Mouse (Mus musculus) adrenal gland, adult 2 months (tissue): ENCODE data around the gene Lcp1. TPM values are rescaled to one million over a fixed set of nuclear protein-coding genes. Genes with fewer than 3 reads are reported as not detected.
"Not testable (repeated sequence)": the region's sequence is repeated elsewhere in the genome, so short reads cannot be mapped to it uniquely, and the experiment has no call there.

ENCODE experiments used
- DNase-seq: peaks from one replicate; pipeline ENCODE4 v3.0.0; 2021
- long read RNA-seq: library from polyadenylated mRNA; stranded (forward); transcript quantifications from one replicate; pipeline ENCODE4 v2.0.0, GENCODE M21; 2021
- polyA plus RNA-seq: library from polyadenylated mRNA; depleted of rRNA; stranded (reverse); fragments of >200 nt; gene quantifications from 2 replicates; pipeline ENCODE4 v1.2.3, GENCODE M21; 2012; rRNA removed
- total RNA-seq, 2 experiments: library from RNA; stranded (reverse); gene quantifications; 2 replicates each; pipeline ENCODE4 v1.2.3; 2021

Gene Lcp1
- total RNA-seq (10 to 100 TPM; 17.1 to 29.1 TPM), polyA plus RNA-seq (1.2 and 1.4 TPM in 2 replicates)
- long read RNA-seq, partial matches to known transcripts = 13 of 14 reads
- long read RNA-seq, other reads (novel, unspliced or antisense) = 0 of 14 reads

GRCm38 (mm10) chr14:75130501-75131318 lies at the start of gene Lcp1, which contains the start of gene Lrrc63:
Lcp1 (plus strand) TSS chr14:75131101.
Lrrc63 (minus strand) TSS chr14:75130881.
- peak; percentile 90 for DNase-seq

- no peak for DNase-seq
These were observed 27.9 kb upstream of the Lcp1 start for GRCm38 (mm10) chr14:75102956-75103355.

- DNase-seq = no peak
These were observed 9.2 kb upstream of the Lcp1 start for GRCm38 (mm10) chr14:75121658-75122057.

DNA sequence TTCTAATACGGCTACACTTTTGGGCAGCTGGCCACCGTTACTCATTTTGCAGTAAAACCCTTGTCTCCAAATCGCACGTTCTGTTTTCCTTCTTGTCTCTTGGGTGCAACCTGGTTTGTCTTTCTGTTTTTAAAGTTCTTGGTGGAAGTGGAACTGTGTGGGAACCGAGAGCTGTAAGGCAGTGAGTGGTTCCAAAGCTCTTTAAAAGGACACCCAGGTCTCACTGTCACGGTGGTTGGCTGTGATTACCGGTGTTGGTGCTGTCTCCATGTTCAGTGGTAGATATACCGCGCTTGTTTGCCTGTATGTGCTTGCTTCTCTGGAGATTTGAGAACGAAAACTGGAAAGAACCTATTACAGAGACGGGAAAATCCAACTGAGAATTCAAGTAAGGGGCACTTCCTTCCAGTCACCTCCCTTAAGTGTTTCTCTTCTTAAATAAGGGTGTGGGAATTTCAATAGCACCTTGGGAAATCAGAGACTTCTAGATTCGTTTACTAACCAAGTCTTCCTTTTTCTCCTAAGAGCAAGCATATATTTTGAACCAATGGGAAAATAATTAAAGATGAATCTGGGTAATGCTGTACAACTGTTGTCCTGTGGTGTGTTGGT lies 529 bp downstream of the Lcp1 start:
- DNase-seq = no peak

DNA sequence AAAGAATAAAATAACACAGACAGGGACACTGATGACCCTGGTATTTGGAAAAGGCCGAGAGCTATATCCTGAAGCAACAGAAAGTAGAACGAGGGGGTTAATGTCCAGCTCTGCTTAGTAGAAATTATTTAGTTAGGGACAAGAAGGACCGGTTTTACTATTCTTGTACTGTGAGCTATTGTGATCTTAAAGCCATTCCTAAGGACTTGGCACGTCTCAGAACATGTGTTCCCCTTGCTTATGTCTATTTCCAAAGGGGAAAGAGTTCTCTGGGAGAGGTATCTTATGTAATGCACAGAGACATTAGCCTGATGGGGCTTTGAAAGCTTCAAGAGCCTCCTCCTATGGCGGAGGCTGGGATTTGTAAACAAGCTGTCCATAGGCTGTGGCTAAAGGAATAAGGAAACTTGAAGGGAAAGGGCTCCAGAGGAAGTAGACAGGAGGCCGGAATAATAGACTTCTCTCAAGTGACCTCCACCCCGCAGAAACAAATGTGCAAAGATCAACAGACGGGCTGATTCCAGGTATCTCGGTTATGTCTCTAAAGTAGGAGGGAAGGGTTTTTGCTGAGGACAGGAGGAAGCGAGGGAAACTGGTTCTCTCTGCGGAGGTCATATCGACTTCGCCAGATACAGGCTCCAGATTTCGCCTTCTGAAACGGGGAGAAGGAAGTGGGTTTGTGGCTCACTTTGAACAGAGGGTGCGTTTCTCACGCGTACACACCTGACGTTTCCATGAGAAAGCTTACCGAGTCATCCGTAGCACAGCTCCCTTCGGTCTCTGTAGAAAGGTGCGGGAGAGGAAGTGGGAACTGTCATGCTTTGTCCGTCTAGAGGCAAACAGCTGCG lies 5.4 kb downstream of the Lcp1 start:
- no peak for DNase-seq

GRCm38 (mm10) chr14:75138503-75138902 lies 7.6 kb downstream of the Lcp1 start:
- no peak for DNase-seq

- no peak for DNase-seq
These were observed 8.3 kb downstream of the Lcp1 start for GRCm38 (mm10) chr14:75139225-75139624.

- DNase-seq = not testable (repeated sequence)
These were observed 16.8 kb downstream of the Lcp1 start for GRCm38 (mm10) chr14:75147706-75148105.

- DNase-seq = no peak
These were observed 17.3 kb downstream of the Lcp1 start for GRCm38 (mm10) chr14:75148229-75148628.

DNA sequence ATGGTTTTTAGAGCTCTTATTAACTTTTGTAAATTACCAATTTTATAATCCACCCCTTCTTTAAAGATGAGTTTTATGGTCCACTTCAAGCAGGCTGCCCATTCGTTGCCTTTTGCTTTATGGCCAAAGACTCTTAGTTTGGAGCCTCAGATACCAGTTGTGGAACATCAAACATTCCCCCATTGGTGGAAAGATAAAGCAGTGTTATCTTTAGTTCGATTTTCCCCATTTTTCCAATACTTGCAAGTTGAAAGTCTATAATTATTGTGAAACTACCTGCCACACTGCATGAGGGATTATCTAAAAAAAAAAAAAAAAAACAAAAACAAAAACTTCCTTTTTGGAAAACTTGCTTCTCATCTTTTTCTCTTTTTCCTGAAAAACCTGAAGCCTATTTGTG lies 19.8 kb downstream of the Lcp1 start:
- DNase-seq = no peak

GRCm38 (mm10) chr14:75151146-75151545 lies 20.2 kb downstream of the Lcp1 start:
- no peak for DNase-seq

GRCm38 (mm10) chr14:75154481-75154880 lies 23.6 kb downstream of the Lcp1 start:
- DNase-seq = no peak

DNA sequence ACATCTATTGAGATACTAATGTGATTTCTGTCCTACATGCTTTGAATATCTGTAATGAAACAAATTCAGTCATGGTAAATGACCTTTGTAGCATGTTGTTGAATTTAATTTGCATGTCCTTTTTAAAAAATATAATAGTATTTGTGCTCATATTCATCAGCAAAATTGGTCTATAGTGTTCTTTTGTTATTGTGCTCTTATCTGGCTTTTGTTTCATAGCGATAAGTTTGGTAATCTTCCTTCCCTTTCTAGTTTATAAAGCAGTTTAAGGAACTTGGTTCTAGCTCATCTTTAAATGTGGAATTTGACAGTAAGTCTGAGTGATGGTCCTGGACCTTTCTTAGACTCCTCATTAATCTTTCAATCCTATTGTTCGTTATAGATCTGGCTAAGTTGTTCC lies 28.5 kb downstream of the Lcp1 start:
- no peak for DNase-seq

GRCm38 (mm10) chr14:75163866-75164265 lies 33.0 kb downstream of the Lcp1 start:
- no peak for DNase-seq

DNA sequence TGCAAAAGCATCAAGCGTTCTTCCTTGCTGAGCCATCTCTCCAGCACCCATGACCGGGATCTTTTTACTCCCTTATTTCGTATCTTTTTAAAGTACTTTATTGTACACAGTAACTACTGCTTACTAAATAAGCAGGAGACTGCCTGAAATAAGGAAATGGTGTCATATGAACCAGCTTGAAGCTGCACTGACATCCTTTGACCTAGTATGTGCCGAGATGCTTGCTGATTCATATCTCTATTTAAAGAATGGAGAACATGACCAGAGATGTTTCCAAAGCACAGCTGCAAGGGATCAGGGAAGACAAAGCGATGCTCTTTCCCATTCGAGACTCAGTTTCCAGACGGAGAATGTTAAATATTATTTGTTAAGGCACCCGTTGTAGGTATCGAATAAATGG lies 33.4 kb downstream of the Lcp1 start:
- DNase-seq = no peak

DNA sequence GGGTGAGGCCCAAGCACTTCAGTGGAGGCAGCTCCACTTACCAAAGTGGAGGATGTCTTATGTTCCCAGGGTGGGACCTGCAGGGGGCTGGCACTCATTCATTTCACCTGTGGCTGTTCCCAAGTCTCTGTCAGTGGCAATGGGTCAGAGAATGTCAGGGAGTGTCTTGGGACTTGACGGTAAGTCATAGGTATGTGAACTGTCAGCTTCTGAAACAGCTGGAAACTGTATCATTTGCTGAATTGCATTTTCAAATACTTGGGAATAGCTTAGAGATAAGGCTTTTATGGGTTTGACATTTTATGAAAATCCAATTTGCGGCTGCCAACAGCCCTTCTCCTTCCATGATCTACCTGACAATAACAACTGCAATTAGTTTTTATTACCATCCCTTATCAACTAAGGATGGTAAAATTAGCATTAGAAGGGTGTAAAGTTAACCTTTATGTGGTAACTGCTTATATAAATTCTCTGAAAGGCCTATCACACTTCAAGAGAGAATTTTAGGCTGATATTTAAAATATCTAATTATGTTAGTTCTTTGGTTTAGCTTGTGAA lies 34.8 kb downstream of the Lcp1 start:
- DNase-seq = no peak

GRCm38 (mm10) chr14:75168501-75168900 lies 37.6 kb downstream of the Lcp1 start:
- no peak for DNase-seq

GRCm38 (mm10) chr14:75170546-75170945 lies 39.6 kb downstream of the Lcp1 start:
- DNase-seq = no peak

- no peak for DNase-seq
These were observed 43.4 kb downstream of the Lcp1 start for GRCm38 (mm10) chr14:75174296-75174695.

- no peak for DNase-seq
These were observed 44.0 kb downstream of the Lcp1 start for GRCm38 (mm10) chr14:75174731-75175555.

DNA sequence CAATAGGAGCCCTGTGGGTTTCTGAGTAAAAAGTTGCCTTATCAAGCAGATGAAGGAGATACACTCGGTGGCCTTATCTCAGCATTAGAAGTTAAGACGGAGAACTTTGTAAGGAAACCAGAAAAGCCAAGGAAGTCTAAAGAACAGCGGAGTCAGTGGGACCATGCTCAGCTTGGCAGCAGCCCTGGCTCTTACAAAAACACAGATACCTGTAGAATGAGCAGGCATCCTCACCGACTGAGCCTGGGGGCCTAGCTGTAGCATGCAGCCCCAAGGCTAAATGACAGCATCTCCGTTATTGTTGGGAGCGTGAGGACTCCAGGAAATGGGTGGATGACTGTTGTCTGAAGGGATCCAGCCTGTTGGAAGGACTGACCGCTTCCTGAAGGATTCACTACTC lies 44.9 kb downstream of the Lcp1 start:
- DNase-seq = no peak
